Mouse (Mus musculus) layer of hippocampus, adult 2 months (tissue): ENCODE data around the gene Reep3. TPM values are rescaled to one million over a fixed set of nuclear protein-coding genes. Genes with fewer than 3 reads are reported as not detected.

Source experiments
- DNase-seq, 2 experiments: peaks; one replicate each; pipeline ENCODE4 v3.0.0; 2022; ENCODE audit warnings: low spot score in 2 of 2
- H3K27ac ChIP-seq: fragments of 200-600 bp; 2 replicates; pipeline ENCODE4 v1.8.1; 2022
- H3K4me3 ChIP-seq: fragments of 200-600 bp; 2 replicates; pipeline ENCODE4 v1.8.1; 2022; ENCODE audit warnings: mild to moderate bottlenecking
- CTCF ChIP-seq: fragments of 200-600 bp; conservative IDR thresholded peaks from 2 replicates; pipeline ENCODE4 v1.8.1; 2022; ENCODE audit warnings: antibody characterized with exemption, mild to moderate bottlenecking, moderate library complexity
- total RNA-seq, 2 experiments: library from RNA; stranded (reverse); gene quantifications; 2 replicates each; pipeline ENCODE4 v1.2.3; 2021

Reep3 gene
- total RNA-seq, 2 experiments from 2014 or later, result 18.3 to 21.9 TPM

- Histone ChIP-seq H3K4me3 (no peak overlapping the region), H3K27ac (no peak overlapping the region)
- DNase-seq, result no peak
- no peak for TF ChIP-seq CTCF
Observed at GRCm38 (mm10) chr10:67105331-67106217, 8.8 kb upstream of the Reep3 start.

DNA sequence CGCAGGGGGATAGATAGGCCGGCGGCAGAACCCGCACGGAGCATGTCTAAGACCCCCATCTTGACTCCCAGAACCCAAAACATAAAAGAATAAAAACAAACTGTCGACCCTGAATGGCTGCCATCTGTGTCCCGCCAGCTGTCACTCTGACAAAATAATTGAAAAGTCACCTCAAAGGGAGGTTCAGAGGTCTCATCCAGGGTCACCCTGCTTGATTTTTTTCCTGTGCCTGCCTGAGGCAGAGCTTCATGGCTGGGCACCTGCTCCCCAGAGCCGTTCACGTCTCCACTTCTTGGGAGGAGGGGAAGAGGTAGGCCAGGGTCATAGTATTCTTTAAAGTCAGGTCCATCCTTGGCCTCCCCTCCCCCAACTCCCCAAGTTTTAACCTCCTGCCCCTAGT, 7.8 kb upstream of the Reep3 start:
- H3K4me3 ChIP-seq, result no peak overlapping the region
- H3K27ac ChIP-seq, result 0 out of 2 replicates have a peak overlapping the region, but pooled peaks have one; percentile 18
- TF ChIP-seq CTCF, result no peak
- no peak for DNase-seq

- H3K4me3 ChIP-seq, result no peak overlapping the region
- 0 out of 2 replicates have a peak overlapping the region, but pooled peaks have one; percentile 28 for H3K27ac ChIP-seq
- DNase-seq, result no peak
- no peak for TF ChIP-seq CTCF
Observed at GRCm38 (mm10) chr10:67100831-67101251, 4.1 kb upstream of the Reep3 start.

GRCm38 (mm10) chr10:67100011-67100661, 3.4 kb upstream of the Reep3 start:
- peak; percentile 17; the same call in 1 of the 2 replicates for TF ChIP-seq CTCF
- DNase-seq, result no peak
- peak overlapping the region; percentile 0; the same call in 1 of the 2 replicates for H3K4me3 ChIP-seq
- 0 out of 2 replicates have a peak overlapping the region, but pooled peaks have one; percentile 3 for H3K27ac ChIP-seq

- no peak for TF ChIP-seq CTCF
- no peak for DNase-seq
- peak overlapping the region; percentile 94 for H3K4me3 ChIP-seq
- H3K27ac ChIP-seq, result peak overlapping the region; percentile 100; the same call in 1 of the 2 replicates
Observed at GRCm38 (mm10) chr10:67099183-67099929, 2.6 kb upstream of the Reep3 start.

- Histone ChIP-seq H3K27ac (peak overlapping the region; percentile 100; the same call in 1 of the 2 replicates), H3K4me3 (peak overlapping the region; percentile 94)
- no peak for TF ChIP-seq CTCF
- no peak for DNase-seq
Observed at GRCm38 (mm10) chr10:67098408-67099050, 1.8 kb upstream of the Reep3 start.

GRCm38 (mm10) chr10:67097437-67098150, 849 bp upstream of the Reep3 start:
- no peak for DNase-seq
- Histone ChIP-seq H3K27ac (peak overlapping the region; percentile 100), H3K4me3 (peak overlapping the region; percentile 94)
- peak; percentile 51 for TF ChIP-seq CTCF

DNA sequence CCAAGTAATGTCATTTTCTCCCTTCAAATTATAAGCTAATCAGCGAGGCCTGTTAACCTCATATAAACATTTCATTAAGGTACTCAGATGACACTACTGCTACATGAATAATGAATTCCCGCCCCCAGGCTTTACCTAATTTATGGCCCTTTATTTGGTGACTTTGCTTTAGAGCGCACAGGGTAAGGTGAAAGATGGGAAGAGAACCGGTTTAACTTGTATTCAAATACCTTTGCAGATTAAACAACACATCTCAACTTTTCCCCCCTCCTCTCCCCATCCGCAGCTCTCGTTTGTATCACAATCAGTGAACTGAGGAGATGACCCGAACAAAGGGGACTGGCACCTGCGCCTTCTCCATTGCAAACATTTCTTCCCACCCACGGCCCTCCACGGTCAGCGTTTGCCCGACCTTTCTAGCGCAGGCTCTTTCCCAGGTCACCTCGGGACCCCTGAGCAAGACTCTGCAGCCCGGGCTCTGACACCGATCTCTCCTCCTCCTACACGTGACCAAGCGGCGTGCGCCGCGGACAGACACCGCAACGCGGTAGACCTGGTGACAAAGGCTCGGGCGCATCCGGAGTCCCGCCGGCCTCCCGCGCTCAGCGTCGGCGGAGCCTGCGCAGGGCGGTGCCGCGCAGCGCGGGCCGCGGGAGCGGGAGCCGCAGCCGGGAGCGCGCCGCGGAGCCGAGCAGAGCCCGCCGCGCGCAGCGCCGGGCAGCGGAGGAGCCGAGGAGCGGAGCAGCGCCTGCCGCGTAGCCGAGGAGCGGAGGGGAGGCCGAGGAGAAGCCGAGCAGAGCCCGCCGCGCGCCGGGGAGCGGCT, 736 bp downstream of the Reep3 start, which contains the start of gene Jmjd1c:
Jmjd1c (plus strand) TSS at position 328 of the 823 bp plus-strand sequence.
- H3K27ac ChIP-seq, result peak within 1 kb of the TSS; percentile 100
- no peak for TF ChIP-seq CTCF

GRCm38 (mm10) chr10:67094922-67095321, 1.8 kb downstream of the Reep3 start:
- no peak overlapping the region for H3K4me3 ChIP-seq
- no peak for TF ChIP-seq CTCF
- DNase-seq, result no peak
- no peak overlapping the region for H3K27ac ChIP-seq

More for the DNA sequence above, 736 bp downstream of the Reep3 start, which contains the start of gene Jmjd1c:
- H3K4me3 ChIP-seq, result peak within 1 kb of the TSS; percentile 94
- DNase-seq, result peak; percentile 75 to 80

DNA sequence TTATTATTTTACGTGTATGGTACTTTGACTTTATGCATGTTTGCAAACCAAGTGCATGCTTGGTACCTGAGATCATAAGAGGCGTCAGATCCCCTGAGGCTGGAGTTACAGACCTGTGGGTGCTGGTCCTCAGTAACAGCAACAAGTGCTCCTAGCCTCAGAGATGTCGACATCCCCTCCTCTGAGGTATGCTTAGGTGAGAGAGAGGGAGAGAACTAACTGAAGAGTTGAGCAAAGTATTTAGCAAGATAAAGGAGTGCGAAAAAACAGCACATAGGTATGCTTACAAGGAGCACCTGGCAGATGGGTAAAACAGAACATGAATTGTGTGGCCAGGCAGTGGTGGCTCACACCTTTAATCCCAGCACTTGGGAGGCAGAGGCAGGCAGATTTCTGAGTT, 6.1 kb downstream of the Reep3 start:
- TF ChIP-seq CTCF, result no peak
- no peak for DNase-seq
- H3K27ac ChIP-seq, result no peak overlapping the region
- H3K4me3 ChIP-seq, result no peak overlapping the region
